Mouse (Mus musculus): ENCODE results near the gene Glis2. TPM values are rescaled to one million over a fixed set of nuclear protein-coding genes. Genes with fewer than 3 reads are reported as not detected.
A peak's percentile ranks its signal among the peaks of the same experiment; 100 is the strongest.

Gene Glis2
- total RNA-seq (2014; fragmentation: Nextera tagmentation): 2.0 TPM in 1 of 2 replicates, not detected in the other
- total RNA-seq (2017): 0.33 TPM in 1 of 2 replicates, not detected in the other

DNA sequence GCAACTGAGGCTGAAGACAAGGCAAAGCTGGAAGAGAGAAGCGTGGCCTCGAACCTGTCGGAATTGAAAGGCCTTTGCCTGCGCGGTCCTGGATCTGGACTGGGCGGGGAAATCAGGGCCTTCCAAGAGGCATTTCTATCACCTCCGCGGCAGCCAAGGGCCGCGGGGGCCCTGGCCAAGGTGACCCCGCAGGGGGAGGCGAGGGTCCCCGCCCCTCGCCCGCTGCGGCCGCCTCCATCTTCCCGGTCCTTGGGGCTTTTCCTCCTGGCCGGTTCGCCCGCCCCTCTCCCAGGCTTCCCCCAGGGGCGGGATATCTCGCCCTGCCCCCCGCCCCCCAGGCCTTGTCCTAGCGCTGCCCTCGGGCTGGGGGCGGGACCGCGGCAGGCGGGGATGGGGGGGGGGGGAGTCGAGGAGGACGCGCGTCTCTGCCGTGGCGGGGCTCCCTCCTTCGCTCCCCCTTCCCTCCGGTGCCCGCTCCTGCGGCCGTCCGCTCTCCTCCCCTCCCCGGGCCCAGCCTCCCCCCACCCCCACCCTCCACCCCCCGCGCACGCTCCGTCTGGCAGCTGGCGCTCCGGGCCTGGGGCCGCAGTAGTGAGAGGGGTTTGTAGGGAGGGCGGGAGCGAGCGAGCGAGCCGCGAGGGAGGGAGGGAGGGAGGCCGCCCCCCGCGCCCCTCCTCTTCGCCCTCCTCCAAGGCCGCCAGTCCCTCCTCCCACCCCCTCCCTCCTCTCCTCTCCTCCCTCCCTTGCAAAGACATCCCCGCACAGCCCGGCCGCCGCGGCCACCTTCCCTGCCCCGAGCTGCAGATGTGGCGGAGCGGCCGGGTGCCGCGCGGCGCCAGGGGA is at the start of gene Glis2:
TSS of gene Glis2 (plus strand) at position 743 of the 843 bp plus-strand sequence.
- ATAC-seq (replicated peaks; ENCODE audit: low FRiP score, low TSS enrichment, poor library complexity, severe bottlenecking): no peak

GRCm38 (mm10) chr16:4544845-4545244 is 49.7 kb upstream of the Glis2 start:
- ATAC-seq (replicated peaks; ENCODE audit: low FRiP score, low TSS enrichment, poor library complexity, severe bottlenecking): no peak

DNA sequence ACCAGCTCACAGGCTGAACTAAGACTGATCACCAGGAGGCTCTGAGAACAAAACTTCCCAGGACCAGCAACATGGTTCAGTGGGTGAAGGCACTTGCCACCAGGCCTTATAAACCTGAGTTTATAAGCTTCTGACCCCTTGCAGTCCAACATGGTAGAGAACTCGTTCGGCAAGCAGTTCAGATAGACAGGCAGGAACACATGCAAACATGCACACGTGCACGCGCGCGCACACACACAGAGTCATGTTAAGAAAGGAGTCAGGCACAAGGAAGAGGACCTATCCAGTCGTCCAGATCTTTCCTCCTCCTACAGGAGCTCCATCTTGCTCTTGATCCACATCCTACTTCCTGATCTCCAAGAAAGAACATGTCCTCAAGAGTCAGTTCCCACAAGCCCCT is 47.7 kb upstream of the Glis2 start:
- no peak for ATAC-seq (replicated peaks; ENCODE audit: low FRiP score, low TSS enrichment, poor library complexity, severe bottlenecking)

DNA sequence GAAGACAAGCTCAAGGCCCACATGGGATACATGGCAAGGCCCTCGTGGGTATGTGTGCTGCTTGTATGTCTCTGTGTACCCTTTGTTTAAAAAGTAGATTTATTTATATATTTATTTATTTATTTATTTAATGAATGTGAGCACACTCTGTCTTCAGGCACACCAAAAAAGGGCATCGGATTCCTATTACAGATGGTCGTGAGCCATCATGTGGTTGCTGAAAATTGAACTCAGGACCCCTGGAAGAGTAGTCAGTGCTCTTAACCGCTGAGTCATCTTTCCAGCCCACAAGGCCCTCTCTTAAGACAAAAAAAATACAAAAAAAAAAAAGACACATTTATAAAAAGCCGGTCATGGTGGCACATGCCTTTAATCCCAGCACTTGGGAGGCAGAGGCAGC is 46.9 kb upstream of the Glis2 start:
- no peak for ATAC-seq (replicated peaks; ENCODE audit: low FRiP score, low TSS enrichment, poor library complexity, severe bottlenecking)

GRCm38 (mm10) chr16:4548953-4549688 is 45.4 kb upstream of the Glis2 start:
- no peak for ATAC-seq (replicated peaks; ENCODE audit: low FRiP score, low TSS enrichment, poor library complexity, severe bottlenecking)

DNA sequence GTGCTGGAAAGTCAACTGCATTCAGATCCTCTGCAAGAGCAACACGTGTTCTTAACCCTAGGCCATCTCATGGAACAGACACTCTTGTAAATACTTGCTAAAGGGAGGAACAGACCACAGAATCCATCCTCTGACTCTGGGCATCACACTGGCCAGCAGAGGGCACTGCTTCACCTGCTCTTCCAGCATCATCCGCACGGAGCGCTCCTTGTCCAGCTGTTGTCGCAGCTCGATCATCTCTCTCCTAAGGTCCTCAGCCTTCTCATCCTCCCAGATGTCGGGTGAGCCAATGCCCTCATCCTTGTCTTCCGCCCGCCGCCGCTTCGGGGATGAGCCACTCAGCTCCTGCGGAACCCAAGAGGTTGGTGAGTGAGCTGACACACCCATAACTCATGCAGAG is 43.5 kb upstream of the Glis2 start:
- peak; percentile 70 for ATAC-seq (replicated peaks; ENCODE audit: low FRiP score, low TSS enrichment, poor library complexity, severe bottlenecking)

DNA sequence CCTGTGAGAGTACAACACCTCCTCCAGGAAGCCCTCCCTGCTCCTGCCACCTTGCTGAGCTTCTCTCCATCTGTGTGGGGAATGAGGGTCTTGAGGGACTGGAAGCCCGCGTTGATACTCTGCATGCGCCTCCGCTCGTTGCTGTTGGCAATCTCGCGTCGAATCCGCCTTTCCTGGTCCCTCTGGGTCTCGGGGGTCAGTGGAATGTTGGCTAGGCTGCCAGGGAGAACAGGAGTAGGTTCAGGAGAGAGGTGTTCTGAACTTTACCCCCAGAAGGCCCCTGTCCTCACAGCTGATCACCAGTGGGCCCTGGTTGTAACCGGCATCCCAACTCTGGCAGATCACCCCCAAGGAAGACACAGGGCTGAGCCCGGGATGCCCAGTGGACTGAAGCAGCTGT is 42.6 kb upstream of the Glis2 start:
- no peak for ATAC-seq (replicated peaks; ENCODE audit: low FRiP score, low TSS enrichment, poor library complexity, severe bottlenecking)

- ATAC-seq (replicated peaks; ENCODE audit: low FRiP score, low TSS enrichment, poor library complexity, severe bottlenecking): peak; percentile 31
Measured at GRCm38 (mm10) chr16:4552829-4553550, 41.5 kb upstream of the Glis2 start.

- no peak for ATAC-seq (replicated peaks; ENCODE audit: low FRiP score, low TSS enrichment, poor library complexity, severe bottlenecking)
Measured at GRCm38 (mm10) chr16:4555555-4555954, 39.0 kb upstream of the Glis2 start.

DNA sequence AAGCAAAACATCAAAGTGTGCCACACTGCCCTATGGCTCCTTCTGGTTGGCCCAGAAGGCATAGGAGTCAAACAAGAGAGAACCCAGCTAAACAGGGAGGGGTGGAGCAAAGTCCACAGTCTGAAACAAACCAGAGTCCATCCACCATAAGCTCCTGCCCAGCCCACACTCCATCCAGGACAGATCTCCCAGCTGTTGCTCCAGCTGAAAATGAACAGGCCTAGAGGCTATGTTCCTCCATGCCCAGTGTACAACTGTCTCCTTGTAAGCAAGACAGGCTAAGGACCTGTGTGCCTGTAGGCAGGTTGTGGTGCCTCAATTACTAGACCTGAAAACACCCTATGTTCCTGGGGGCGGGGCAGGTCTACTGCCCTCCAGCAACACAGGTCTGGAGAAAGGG is 37.4 kb upstream of the Glis2 start:
- no peak for ATAC-seq (replicated peaks; ENCODE audit: low FRiP score, low TSS enrichment, poor library complexity, severe bottlenecking)

DNA sequence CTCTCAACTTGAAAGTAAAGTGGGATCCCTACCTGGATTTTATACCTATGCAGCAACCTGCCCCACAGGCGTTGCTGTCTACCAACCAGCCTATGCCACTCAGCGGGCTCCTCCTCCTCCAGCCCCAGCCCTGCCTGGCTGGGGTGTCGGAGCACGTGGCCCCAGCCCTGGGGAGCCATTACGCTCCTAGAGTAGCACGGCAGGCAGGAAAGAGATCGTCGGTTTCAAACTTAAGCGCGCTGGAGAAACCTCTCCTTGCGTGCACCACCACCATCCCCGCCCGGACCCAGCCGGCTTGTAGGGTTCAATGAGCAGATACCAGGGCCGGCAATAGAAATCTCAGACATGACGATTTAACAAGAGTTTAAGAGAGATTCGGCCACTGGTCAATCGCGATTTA is 36.6 kb upstream of the Glis2 start:
- ATAC-seq (replicated peaks; ENCODE audit: low FRiP score, low TSS enrichment, poor library complexity, severe bottlenecking): peak; percentile 67

DNA sequence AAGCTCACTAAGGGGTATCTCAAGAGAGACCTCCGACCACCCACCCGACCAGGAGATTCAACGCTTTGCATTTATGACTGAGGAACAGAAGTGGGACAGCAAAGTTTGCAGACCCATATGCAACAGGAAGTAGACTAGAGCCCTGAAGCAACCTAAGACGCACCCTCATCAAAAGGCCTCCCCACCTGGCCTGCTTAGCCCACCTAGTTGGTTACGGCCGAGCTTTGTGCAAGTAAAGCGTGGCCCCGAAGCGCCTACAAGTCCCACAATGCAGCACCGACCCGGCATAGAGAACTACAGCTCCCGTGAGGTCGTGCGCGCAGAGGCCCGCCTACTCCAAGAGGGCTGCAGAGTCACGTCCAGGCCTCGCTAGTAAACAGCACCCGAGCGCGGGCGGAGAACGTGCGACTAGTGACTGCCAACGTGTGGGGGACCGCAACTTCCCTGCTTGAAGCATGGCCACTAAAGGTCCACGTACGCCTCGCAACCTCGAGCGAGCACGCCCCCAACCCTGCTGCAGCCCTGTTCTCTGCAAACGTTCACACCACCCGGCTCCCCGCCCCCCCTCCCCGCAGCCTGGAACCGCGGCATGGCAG is 36.0 kb upstream of the Glis2 start:
- peak; percentile 76 for ATAC-seq (replicated peaks; ENCODE audit: low FRiP score, low TSS enrichment, poor library complexity, severe bottlenecking)

GRCm38 (mm10) chr16:4558980-4559631 is 35.4 kb upstream of the Glis2 start:
- no peak for ATAC-seq (replicated peaks; ENCODE audit: low FRiP score, low TSS enrichment, poor library complexity, severe bottlenecking)

DNA sequence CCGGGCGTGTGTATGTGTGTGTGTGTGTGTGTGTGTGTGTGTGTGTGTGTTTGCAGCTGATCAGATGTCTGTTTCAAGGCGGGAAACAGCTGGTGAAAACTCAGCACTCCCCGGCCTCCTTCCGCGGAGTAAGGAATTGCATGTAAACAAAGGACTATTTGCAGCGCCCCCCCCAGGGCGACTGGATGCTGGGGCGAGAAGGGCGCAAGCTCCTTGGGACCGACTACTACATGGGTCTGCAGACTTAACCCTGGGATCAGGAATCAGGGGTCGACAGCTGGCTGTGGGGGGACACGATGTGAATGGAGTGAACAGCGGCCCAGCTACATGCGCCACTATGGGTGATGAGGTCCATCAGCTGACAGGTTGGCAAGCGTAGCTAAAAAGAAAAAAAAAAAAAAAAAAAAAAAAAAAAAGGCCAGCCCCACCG is 34.8 kb upstream of the Glis2 start, which contains the start of gene Tfap4:
TSS of gene Tfap4 (minus strand) at position 140 of the 430 bp plus-strand sequence.
- peak; percentile 36 for ATAC-seq (replicated peaks; ENCODE audit: low FRiP score, low TSS enrichment, poor library complexity, severe bottlenecking)

GRCm38 (mm10) chr16:4560145-4560952 is 34.2 kb upstream of the Glis2 start:
- peak; percentile 11 for ATAC-seq (replicated peaks; ENCODE audit: low FRiP score, low TSS enrichment, poor library complexity, severe bottlenecking)

DNA sequence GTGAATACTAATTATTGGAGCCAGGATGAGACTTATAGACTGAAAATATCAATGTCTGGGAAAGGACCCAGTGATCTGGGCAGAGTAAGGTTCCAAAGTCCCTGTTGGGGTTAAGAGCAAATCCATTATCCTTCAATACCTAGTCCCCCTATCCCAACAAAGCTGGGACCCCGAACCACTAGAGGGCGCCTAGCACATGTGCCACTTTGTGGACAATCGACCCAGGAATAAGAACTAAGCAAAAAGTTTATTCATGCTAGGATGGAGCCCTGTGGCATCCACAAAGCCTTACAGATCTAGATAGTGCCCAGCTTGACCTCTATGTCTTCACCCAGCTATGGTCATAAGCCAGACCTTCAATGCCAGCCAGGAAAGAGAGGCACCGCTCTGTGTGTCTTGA is 26.6 kb upstream of the Glis2 start:
- peak; percentile 82 for ATAC-seq (replicated peaks; ENCODE audit: low FRiP score, low TSS enrichment, poor library complexity, severe bottlenecking)

GRCm38 (mm10) chr16:4570737-4571136 is 23.8 kb upstream of the Glis2 start:
- no peak for ATAC-seq (replicated peaks; ENCODE audit: low FRiP score, low TSS enrichment, poor library complexity, severe bottlenecking)

- no peak for ATAC-seq (replicated peaks; ENCODE audit: low FRiP score, low TSS enrichment, poor library complexity, severe bottlenecking)
Measured at GRCm38 (mm10) chr16:4576038-4576437, 18.5 kb upstream of the Glis2 start.
